Mouse (Mus musculus): ENCODE data around the gene Ube4b.
A peak's percentile ranks its signal among the peaks of the same experiment; 100 is the strongest.
"Not testable (repeated sequence)": the region's sequence is repeated elsewhere in the genome, so short reads cannot be mapped to it uniquely, and the experiment has no call there.

Ube4b gene

GRCm38 (mm10) chr4:149426325-149427199, at the start of gene Ube4b:
Gene Ube4b (minus strand): TSS chr4:149426749.
- peak; percentile 99 for DNase-seq (ENCODE audit: low spot score in 2 of 2)

GRCm38 (mm10) chr4:149475096-149475495, 48.5 kb upstream of the Ube4b start:
- no peak for DNase-seq (ENCODE audit: low spot score in 2 of 2)

- no peak for DNase-seq (ENCODE audit: low spot score in 2 of 2)
Measured at GRCm38 (mm10) chr4:149469557-149469956, 43.0 kb upstream of the Ube4b start.

GRCm38 (mm10) chr4:149463435-149463950, 36.9 kb upstream of the Ube4b start:
- DNase-seq (ENCODE audit: low spot score in 2 of 2): no peak

- DNase-seq (ENCODE audit: low spot score in 2 of 2): no peak
Measured at GRCm38 (mm10) chr4:149462305-149462971, 35.9 kb upstream of the Ube4b start.

- DNase-seq (ENCODE audit: low spot score in 2 of 2): no peak
Measured at GRCm38 (mm10) chr4:149461579-149462304, 35.2 kb upstream of the Ube4b start.

DNA sequence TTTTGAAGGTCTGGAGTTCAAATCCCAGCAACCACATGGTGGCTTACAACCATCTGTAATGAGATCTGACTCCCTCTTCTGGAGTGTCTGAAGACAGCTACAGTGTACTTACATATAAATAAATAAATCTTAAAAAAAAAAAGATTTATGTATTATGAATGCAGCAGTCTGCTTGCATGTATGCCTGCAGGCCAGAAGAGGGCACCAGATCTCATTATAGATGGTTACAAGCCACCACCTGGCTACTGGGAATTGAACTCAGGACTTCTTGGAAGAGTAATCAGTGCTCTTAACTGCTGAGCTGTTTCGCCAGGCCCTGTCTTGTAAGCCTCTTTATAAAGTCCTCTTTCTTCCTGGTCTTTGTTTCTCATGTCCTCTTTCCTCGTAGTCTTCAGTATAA, 33.9 kb upstream of the Ube4b start:
- DNase-seq (ENCODE audit: low spot score in 2 of 2): not testable (repeated sequence)

DNA sequence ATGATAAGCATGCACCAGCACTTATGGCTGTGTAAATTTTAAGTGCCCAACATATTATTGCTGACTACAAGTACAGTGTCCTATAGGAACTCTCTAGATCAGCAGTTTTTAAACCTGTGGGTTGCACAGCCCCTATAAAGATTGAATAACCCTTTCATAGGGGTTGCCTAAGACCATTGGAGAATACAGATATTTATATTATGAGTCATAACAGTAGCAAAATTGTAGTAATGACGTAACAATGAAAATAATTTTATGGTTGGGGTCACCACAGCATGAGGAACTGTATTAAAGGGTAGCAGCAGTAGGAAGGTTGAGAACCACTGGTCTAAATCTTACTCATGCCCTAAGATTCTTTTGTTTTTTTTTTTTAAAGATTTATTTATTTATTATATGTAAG, 32.9 kb upstream of the Ube4b start:
- no peak for DNase-seq (ENCODE audit: low spot score in 2 of 2)

DNA sequence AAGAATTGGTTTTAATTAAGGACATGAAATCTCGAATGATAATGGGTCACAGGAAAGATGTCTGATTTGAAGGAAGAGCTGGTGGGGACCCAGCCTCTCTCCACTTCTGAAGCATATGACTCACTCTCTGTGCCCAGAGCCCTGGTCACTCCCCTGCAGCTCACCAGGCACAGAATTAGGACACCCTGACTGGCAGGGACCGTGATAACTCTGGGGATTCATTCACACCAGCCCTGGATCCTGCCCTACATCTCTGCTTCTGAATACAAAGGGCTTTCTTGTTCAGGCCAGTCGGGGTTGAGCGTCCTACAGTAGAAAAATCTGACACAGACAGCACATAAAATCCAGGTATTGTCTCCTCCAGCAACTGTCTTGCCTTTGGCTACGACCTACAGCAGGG, 32.0 kb upstream of the Ube4b start:
- no peak for DNase-seq (ENCODE audit: low spot score in 2 of 2)

- no peak for DNase-seq (ENCODE audit: low spot score in 2 of 2)
Measured at GRCm38 (mm10) chr4:149457831-149458430, 31.4 kb upstream of the Ube4b start.

DNA sequence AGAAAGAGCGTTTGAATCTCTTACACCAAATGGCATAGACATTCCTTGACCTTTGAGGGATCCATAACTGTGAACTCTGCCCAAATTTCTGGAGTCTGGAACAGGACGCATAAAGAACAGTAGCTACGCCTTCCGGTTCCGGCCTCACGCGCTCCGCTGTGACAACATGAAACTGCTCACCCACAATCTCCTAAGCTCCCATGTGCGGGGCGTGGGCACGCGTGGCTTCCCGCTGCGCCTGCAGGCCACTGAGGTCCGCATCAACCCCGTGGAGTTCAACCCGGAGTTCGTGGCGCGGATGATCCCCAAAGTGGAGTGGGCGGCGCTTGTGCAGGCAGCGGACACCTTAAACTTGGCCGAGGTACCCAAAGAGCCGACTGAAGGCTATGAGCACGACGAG, 30.6 kb upstream of the Ube4b start:
- not testable (repeated sequence) for DNase-seq (ENCODE audit: low spot score in 2 of 2)

DNA sequence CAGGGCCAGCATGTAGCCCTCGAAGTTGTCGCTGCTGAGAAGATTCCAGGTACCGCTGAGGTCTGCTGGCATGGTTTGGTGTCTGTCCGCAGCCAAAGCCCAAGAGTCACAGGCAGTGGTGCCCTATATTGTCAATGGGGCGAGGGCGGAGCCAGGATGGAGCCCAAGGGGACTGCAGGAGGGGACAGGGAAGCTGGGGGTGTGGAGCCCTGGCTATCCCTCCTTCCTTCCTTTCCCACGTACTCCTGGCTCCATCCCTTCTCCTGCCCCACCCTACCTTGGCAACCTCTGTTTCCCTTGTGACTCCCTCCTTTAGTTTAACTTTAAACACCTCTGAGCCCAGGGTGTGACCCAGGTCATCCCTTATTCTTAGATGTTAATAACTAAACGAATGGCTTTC, 28.3 kb upstream of the Ube4b start, which contains the start of gene Rbp7:
Rbp7 (minus strand) TSS at position 100 of the 400 bp plus-strand sequence.
- no peak for DNase-seq (ENCODE audit: low spot score in 2 of 2)

GRCm38 (mm10) chr4:149454263-149454662, 27.7 kb upstream of the Ube4b start:
- no peak for DNase-seq (ENCODE audit: low spot score in 2 of 2)

GRCm38 (mm10) chr4:149453656-149454055, 27.1 kb upstream of the Ube4b start:
- DNase-seq (ENCODE audit: low spot score in 2 of 2): peak in 1 of 2 experiments; percentile 28

DNA sequence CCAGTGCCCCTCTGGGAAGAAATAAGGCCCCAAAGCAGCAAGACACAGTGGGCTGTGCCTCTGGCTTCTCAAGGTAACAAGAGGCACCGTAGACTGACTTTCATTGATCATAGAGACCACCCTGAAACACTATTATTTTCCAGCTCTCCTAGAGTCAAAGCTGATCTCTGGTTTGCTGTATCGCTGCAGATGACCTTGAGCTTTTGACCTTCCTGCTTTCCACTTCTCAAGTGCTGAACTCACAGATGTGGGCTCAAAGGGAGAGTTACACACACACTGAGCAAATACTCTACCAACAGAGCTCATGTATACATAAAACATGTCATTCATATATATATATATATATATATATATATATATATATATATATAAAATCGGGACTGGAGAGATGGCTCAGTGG, 24.1 kb upstream of the Ube4b start:
- no peak for DNase-seq (ENCODE audit: low spot score in 2 of 2)

- no peak for DNase-seq (ENCODE audit: low spot score in 2 of 2)
Measured at GRCm38 (mm10) chr4:149446309-149446708, 19.8 kb upstream of the Ube4b start.

GRCm38 (mm10) chr4:149445868-149446267, 19.3 kb upstream of the Ube4b start:
- DNase-seq (ENCODE audit: low spot score in 2 of 2): peak; percentile 73 to 76

GRCm38 (mm10) chr4:149444964-149445701, 18.6 kb upstream of the Ube4b start:
- DNase-seq (ENCODE audit: low spot score in 2 of 2): peak; percentile 92 to 93

DNA sequence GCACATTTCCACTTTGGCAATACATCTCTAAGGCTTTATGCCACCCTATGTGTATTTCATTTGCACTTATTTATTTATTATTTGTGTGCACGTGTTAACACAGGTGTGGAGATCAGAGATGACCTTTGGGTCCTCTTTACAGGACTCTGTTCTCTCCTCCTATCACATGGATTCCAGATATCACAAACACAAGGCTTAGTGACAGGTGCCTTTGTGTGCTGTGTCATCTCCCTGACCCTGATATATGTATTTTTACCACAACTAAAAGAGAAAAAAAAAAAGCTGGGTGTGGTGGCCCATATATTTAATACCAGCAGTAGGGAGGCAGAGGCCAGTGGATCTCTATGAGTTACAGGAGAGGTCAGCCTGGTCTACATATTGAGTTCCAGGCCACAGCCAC, 17.9 kb upstream of the Ube4b start:
- DNase-seq (ENCODE audit: low spot score in 2 of 2): no peak

- DNase-seq (ENCODE audit: low spot score in 2 of 2): no peak
Measured at GRCm38 (mm10) chr4:149442436-149442835, 15.9 kb upstream of the Ube4b start.

DNA sequence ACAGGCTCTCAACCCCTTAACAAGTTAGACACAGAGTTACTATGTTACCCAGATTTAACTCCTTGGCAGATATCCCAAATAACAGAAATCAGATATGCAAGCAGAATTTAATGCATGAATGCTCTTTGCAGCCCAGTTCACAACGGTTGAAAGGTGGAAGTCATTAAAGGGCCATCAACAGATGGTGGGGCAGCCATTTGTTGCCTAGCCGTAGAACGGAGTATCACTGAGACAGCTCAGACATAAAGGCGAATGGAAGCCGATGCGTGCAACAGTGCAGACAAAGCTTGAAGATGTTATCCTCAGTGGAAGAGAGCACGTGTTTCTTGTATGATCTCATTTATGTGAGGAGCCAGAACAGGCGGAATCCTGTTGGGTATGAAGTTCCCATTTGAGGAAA, 14.0 kb upstream of the Ube4b start:
- DNase-seq (ENCODE audit: low spot score in 2 of 2): no peak
